8 mouse cellular contexts compared by ENCODE assay signal in genomic region chr10:42251203-42251602, GRCm38 (mm10). TPM values are rescaled to one million over a fixed set of nuclear protein-coding genes. Genes with fewer than 3 reads are reported as not detected.
DNase-seq lines count a peak whose midpoint lies in the region; ATAC-seq and TF ChIP-seq lines count a peak whose summit lies in the region.

No protein-coding gene starts in this region.

- no peaks in the 10 kb centered on the region for H3K27me3 ChIP-seq in heart, embryonic 15.5 days
- H3K27me3 ChIP-seq in liver, embryonic 14.5 days (ENCODE audit: control insufficient read depth, insufficient read depth, low read length) = no peaks in the 10 kb centered on the region
- no peaks in the 10 kb centered on the region for H3K27me3 ChIP-seq in small intestine, adult 2 months (ENCODE audit: control insufficient read depth, insufficient read depth, low read length)

- 30% methylated on average over 7 of the region's 7 CpGs for WGBS in heart, embryonic 15.5 days
- WGBS in liver, embryonic 14.5 days (ENCODE audit: insufficient replicate concordance) = 68% methylated on average over 7 of the region's 7 CpGs
- WGBS in small intestine, adult 2 months = 50% methylated on average over 7 of the region's 7 CpGs

- H3K4me2 ChIP-seq in heart, embryonic 15.5 days = peak overlapping the region; percentile 24
- H3K4me2 ChIP-seq in liver, embryonic 14.5 days (ENCODE audit: low read depth) = peak overlapping the region; percentile 79

- peak; percentile 65 for ATAC-seq in heart, embryonic 15.5 days (replicated peaks; ENCODE audit: insufficient number of reproducible peaks, insufficient read depth, low FRiP score, low read depth)
- no peak for ATAC-seq in liver, embryonic 14.5 days (ENCODE audit: insufficient read depth)

- TF ChIP-seq EP300 in liver, embryonic 14.5 days (IDR thresholded peaks at IDR 0.05; ENCODE audit: low read depth) = no peak

- H3K4me1 ChIP-seq in heart, embryonic 15.5 days (replicated peaks) = peaks cover 67% of the 10 kb centered on the region
- H3K4me1 ChIP-seq in liver, embryonic 14.5 days (replicated peaks; ENCODE audit: control insufficient read depth in 2 of 2, insufficient read depth in 2 of 2, low read length in 1 of 2) = peaks cover 62 to 84% of the 10 kb centered on the region in 2 experiments
- H3K4me1 ChIP-seq in small intestine, adult 2 months (ENCODE audit: control insufficient read depth, insufficient read depth, insufficient read length, low read length) = peaks cover 13% of the 10 kb centered on the region

- no peaks in the 10 kb centered on the region for H3K36me3 ChIP-seq in heart, embryonic 15.5 days
- H3K36me3 ChIP-seq in liver, embryonic 14.5 days (replicated peaks; ENCODE audit: control insufficient read depth, insufficient read depth, low read depth) = peaks cover 44% of the 10 kb centered on the region
- 0 out of 2 replicates have a peak, but pooled peaks cover 5% of the 10 kb centered on the region for H3K36me3 ChIP-seq in small intestine, adult 2 months (ENCODE audit: control insufficient read depth, insufficient read depth, low read length)

- TF ChIP-seq POLR2A in small intestine, adult 2 months (IDR thresholded peaks at IDR 0.05; ENCODE audit: low read depth, low read length) = no peak

- H3K9ac ChIP-seq in heart, embryonic 15.5 days = 0 out of 2 replicates have a peak overlapping the region, but pooled peaks have one; percentile 22
- no peak overlapping the region; the same call in 1 of the 2 replicates for H3K9ac ChIP-seq in liver, embryonic 14.5 days (replicated peaks)

- DNase-seq in right cerebral cortex, adult 18-20 months = peak; percentile 70
- DNase-seq in right cerebral cortex, postnatal 4 days = no peak
- DNase-seq in fat pad, adult 2 months (ENCODE audit: extremely low read depth, low read depth, low spot score) = peak; percentile 96
- peak; percentile 89 for DNase-seq in kidney, postnatal 14 days
- no peak for DNase-seq in liver, embryonic 14.5 days (ENCODE audit: low read depth in 3 of 3, low spot score in 3 of 3)
- no peak for DNase-seq in thymus, postnatal 10 days (ENCODE audit: low spot score in 2 of 2)

- no peak overlapping the region for H3K4me3 ChIP-seq in heart, embryonic 15.5 days
- no peak overlapping the region for H3K4me3 ChIP-seq in liver, embryonic 14.5 days (ENCODE audit: insufficient read depth in 1 of 2, low read depth in 2 of 2, low read length in 2 of 2)
- no peak overlapping the region for H3K4me3 ChIP-seq in small intestine, adult 2 months (ENCODE audit: low read depth, low read length)

- H3K9me3 ChIP-seq in heart, embryonic 15.5 days (replicated peaks) = no peaks in the 10 kb centered on the region
- H3K9me3 ChIP-seq in liver, embryonic 14.5 days (ENCODE audit: control insufficient read depth, low read length) = no peaks in the 10 kb centered on the region

- H3K27ac ChIP-seq in heart, embryonic 15.5 days = peak overlapping the region; percentile 71
- H3K27ac ChIP-seq in liver, embryonic 14.5 days = peak overlapping the region; percentile 23; the same call in 1 of the 2 replicates
- H3K27ac ChIP-seq in small intestine, adult 2 months (ENCODE audit: insufficient read depth, low read depth, low read length) = peak overlapping the region; percentile 69; the same call in 1 of the 2 replicates

- TF ChIP-seq CTCF in liver, embryonic 14.5 days (IDR thresholded peaks at IDR 0.05; ENCODE audit: low read depth) = no peak
- TF ChIP-seq CTCF in small intestine, adult 2 months (IDR thresholded peaks at IDR 0.05; ENCODE audit: extremely low read depth, insufficient read length, insufficient replicate concordance, low read depth, low read length) = no peak

RNA-seq across cellular contexts. Expression of gene Foxo3, which starts 25.4 kb away (rescaled TPM):
- 5.7 and 6.8 TPM in 2 replicates for polyA plus RNA-seq in heart, embryonic 15.5 days (2015; fragmentation: Nextera tagmentation; extraction: Ambion mirVana)
- polyA plus RNA-seq in liver, embryonic 14.5 days (2012; rRNA removed) = 15.6 and 15.9 TPM in 2 replicates
- 17.6 and 19.3 TPM in 2 replicates for polyA plus RNA-seq in liver, embryonic 14.5 days (2014; fragmentation: Nextera tagmentation; extraction: Ambion mirVana)
- polyA plus RNA-seq in small intestine, adult 2 months (2012; rRNA removed) = 25.5 and 49.5 TPM in 2 replicates

Comparison
In these comparisons a context has a peak if more than half of its experiments do, and no peak if none do; other contexts are left out.
1. DNase-seq: peak in right cerebral cortex, adult 18-20 months (single experiment), fat pad, adult 2 months (single experiment) and kidney, postnatal 14 days (single experiment); none in right cerebral cortex, postnatal 4 days (single experiment), liver, embryonic 14.5 days (0 of 3) and thymus, postnatal 10 days (0 of 2).
2. Peak in every context shown above with its lines, with median percentiles within 50 percentile points of each other: H3K27ac ChIP-seq.